Mouse (Mus musculus) hindbrain, embryonic 16.5 days (tissue): Measurements from ENCODE around the gene Habp4. TPM values are rescaled to one million over a fixed set of nuclear protein-coding genes. Genes with fewer than 3 reads are reported as not detected.

ENCODE experiments used
- ATAC-seq: fragments of 200-750 bp; cut with Nextera tagmentation; 2 replicates; pipeline ENCODE4 v1.8.0; 2017; ENCODE audit warnings: moderate TSS enrichment, moderate library complexity
- H3K27ac ChIP-seq: fragments of 300-500 bp; sonication (generic); 2 replicates; pipeline ENCODE4 v1.5.1; 2014; ENCODE audit warnings: low read depth, mild to moderate bottlenecking, control low read depth, low read length, moderate library complexity
- H3K27me3 ChIP-seq: fragments of 300-500 bp; sonication (generic); replicated peaks from 2 replicates; pipeline ENCODE4 v1.6.1; 2014; ENCODE audit warnings: low read length; ENCODE audit not compliant: control insufficient read depth, insufficient read depth
- H3K36me3 ChIP-seq: fragments of 300-500 bp; sonication (generic); 2 replicates; pipeline ENCODE4 v1.6.1; 2014; ENCODE audit warnings: mild to moderate bottlenecking, low read length, moderate library complexity, mixed read lengths; ENCODE audit not compliant: control insufficient read depth, insufficient read depth
- H3K4me1 ChIP-seq: fragments of 300-500 bp; sonication (generic); 2 replicates; pipeline ENCODE4 v1.6.1; 2014; ENCODE audit warnings: low read depth, low read length; ENCODE audit not compliant: control insufficient read depth, insufficient read depth
- H3K4me2 ChIP-seq: fragments of 300-500 bp; sonication (generic); 2 replicates; pipeline ENCODE4 v1.6.1; 2014; ENCODE audit warnings: mild to moderate bottlenecking, low read length, control low read depth, moderate library complexity
- H3K4me3 ChIP-seq: fragments of 300-500 bp; sonication (generic); 2 replicates; pipeline ENCODE4 v1.5.1; 2014; ENCODE audit warnings: mild to moderate bottlenecking, low read length, control low read depth, moderate library complexity
- H3K9ac ChIP-seq: fragments of 300-500 bp; sonication (generic); 2 replicates; pipeline ENCODE4 v1.6.1; 2014; ENCODE audit warnings: low read depth, mild to moderate bottlenecking, control low read depth, low read length, moderate library complexity
- H3K9me3 ChIP-seq: fragments of 300-500 bp; sonication (generic); 2 replicates; pipeline ENCODE4 v1.6.1; 2014; ENCODE audit warnings: mild to moderate bottlenecking, low read length, moderate library complexity; ENCODE audit not compliant: control insufficient read depth
- whole genome bisulfite sequencing: fragments of 180-500 bp; shearing (Covaris S2); extraction: QIAGEN DNeasy Blood & Tissue Kit; methylation state at CpG from one replicate; pipeline ENCODE4 v1.1.7; 2014; 5-methylcytosine and 5-hydroxymethylcytosine counted together
- polyA plus RNA-seq: library from polyadenylated mRNA; unstranded; fragments of >200 nt; fragmentation: Nextera tagmentation; extraction: Ambion mirVana; gene quantifications from 2 replicates; pipeline ENCODE4 v1.2.1, GENCODE M21; 2015

The Habp4 gene
- polyA plus RNA-seq, 1 experiment from 2014 or later: 52.8 TPM

DNA sequence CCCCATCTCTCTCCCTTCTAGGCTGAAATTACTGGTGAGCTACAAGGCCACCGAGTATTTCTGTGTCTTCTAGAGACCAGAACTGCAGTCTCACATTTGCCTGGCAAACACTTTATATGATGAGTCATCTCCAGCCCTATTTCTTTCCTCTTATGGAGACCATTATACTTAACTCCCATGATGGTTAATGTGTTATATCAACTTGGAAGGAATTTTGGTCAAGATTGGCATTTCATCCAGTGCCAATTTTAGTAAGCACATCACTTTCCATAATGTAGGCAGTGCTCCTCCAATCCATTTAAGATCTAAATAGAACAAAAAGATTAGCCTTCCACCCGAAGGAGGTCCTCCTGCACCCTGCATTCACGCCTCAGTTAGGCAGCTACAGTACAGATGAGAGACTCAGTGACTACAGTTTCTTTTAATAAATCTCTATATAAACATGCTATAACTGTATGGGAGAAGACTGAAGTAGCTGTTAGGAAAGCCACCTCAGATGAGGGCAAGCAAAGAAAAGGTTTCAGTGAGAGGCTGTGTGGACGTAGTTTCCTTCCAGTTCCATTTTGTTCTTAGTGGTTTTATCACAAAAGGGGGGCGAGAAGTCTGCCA lies 50.5 kb downstream of the Habp4 start:
- Histone ChIP-seq H3K4me2 (no peak overlapping the region), H3K4me1 (no peaks in the 10 kb centered on the region), H3K9me3 (no peaks in the 10 kb centered on the region), H3K4me3 (no peak overlapping the region), H3K27me3 (no peaks in the 10 kb centered on the region), H3K9ac (no peak overlapping the region), H3K36me3 (no peaks in the 10 kb centered on the region), H3K27ac (no peak overlapping the region)
- 89% methylated on average over 5 of the region's 5 CpGs for WGBS
- no peak for ATAC-seq

DNA sequence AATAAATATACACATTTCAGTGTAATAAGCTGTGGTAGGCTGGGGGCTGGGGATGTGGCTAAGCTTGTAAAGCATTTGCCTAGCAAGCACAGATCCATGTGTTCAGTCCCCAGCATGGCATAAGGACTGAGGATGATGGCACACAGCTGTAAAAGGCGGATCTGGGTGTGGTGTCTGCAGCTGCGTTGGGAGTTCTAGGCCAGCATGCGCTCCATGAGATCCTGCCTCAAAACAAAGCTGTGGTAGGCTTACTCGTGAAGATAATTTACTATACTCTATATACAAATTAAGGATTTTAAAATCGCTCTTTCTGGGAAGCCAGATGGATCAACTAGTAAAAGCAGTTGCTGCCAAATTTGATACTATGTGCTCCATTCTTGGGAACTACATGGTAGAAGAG lies 53.3 kb downstream of the Habp4 start:
- no peak overlapping the region for H3K4me3 ChIP-seq
- no peak for ATAC-seq
- 98% methylated on average over 5 of the region's 5 CpGs for WGBS
- no peaks in the 10 kb centered on the region for H3K27me3 ChIP-seq
- no peaks in the 10 kb centered on the region for H3K9me3 ChIP-seq
- no peak overlapping the region for H3K9ac ChIP-seq
- no peaks in the 10 kb centered on the region for H3K4me1 ChIP-seq
- H3K27ac ChIP-seq: no peak overlapping the region
- no peak overlapping the region for H3K4me2 ChIP-seq
- H3K36me3 ChIP-seq: no peaks in the 10 kb centered on the region

- Histone ChIP-seq H3K27me3 (no peaks in the 10 kb centered on the region), H3K4me1 (no peaks in the 10 kb centered on the region), H3K36me3 (no peaks in the 10 kb centered on the region), H3K9me3 (no peaks in the 10 kb centered on the region), H3K4me2 (no peak overlapping the region), H3K4me3 (no peak overlapping the region), H3K27ac (no peak overlapping the region), H3K9ac (no peak overlapping the region)
- WGBS: 93% methylated on average over 3 of the region's 3 CpGs
- ATAC-seq: no peak
Measured at GRCm38 (mm10) chr13:64225738-64226137, 64.1 kb downstream of the Habp4 start.

GRCm38 (mm10) chr13:64226725-64227124 lies 65.1 kb downstream of the Habp4 start:
- Histone ChIP-seq H3K27ac (no peak overlapping the region), H3K4me2 (no peak overlapping the region), H3K27me3 (no peaks in the 10 kb centered on the region), H3K9me3 (no peaks in the 10 kb centered on the region), H3K4me1 (no peaks in the 10 kb centered on the region), H3K4me3 (no peak overlapping the region), H3K36me3 (no peaks in the 10 kb centered on the region), H3K9ac (no peak overlapping the region)
- 87% methylated on average over 4 of the region's 4 CpGs for WGBS
- no peak for ATAC-seq

DNA sequence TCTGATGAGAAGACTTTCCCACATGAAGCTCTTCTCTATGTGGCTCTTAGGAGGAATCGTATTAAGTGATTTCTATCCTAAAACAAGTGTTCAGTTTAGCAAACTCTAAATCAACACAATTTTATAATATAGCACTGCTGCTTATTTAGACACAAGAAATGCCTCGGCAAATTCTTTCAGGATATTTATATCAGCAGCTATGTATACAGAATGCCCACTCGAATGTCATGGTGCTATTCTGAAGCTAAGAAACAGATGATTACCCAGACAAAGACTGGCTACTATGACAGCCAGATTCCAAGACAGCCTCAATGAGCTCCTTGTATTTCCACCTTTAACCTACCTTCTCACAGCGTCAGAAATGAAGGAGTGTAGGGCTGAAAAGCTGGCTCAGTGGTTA lies 71.5 kb downstream of the Habp4 start:
- Histone ChIP-seq H3K9ac (no peak overlapping the region), H3K4me1 (no peaks in the 10 kb centered on the region), H3K4me2 (no peak overlapping the region), H3K36me3 (no peaks in the 10 kb centered on the region), H3K4me3 (no peak overlapping the region), H3K9me3 (no peaks in the 10 kb centered on the region), H3K27me3 (no peaks in the 10 kb centered on the region), H3K27ac (no peak overlapping the region)
- ATAC-seq: no peak
- 90% methylated on average over 4 of the region's 4 CpGs for WGBS

GRCm38 (mm10) chr13:64235062-64235715 lies 73.6 kb downstream of the Habp4 start:
- no peak overlapping the region for H3K27ac ChIP-seq
- no peak overlapping the region for H3K9ac ChIP-seq
- ATAC-seq: no peak
- H3K9me3 ChIP-seq: no peaks in the 10 kb centered on the region
- H3K36me3 ChIP-seq: no peaks in the 10 kb centered on the region
- H3K27me3 ChIP-seq: no peaks in the 10 kb centered on the region
- no peaks in the 10 kb centered on the region for H3K4me1 ChIP-seq
- H3K4me3 ChIP-seq: no peak overlapping the region
- no peak overlapping the region for H3K4me2 ChIP-seq
- 81% methylated on average over 4 of the region's 4 CpGs for WGBS

DNA sequence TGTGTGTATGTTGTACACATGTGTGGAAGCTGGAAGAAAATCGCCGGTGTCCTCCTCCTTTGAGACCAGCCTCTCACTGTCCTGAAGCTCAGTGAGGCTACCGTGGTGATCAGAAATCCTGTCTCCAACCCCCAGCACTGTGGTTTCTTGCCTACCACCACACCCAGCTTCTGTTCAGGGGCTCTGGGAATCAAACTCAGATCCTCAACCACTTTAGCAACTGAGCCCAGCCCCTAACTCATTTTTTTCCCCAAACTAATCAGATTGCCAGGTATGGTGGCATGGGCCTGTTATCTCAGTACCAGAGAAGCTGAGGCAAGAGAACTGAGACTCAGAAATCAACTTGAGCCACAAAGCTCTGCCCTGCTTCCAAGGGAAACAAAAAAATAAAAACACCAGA lies 74.2 kb downstream of the Habp4 start:
- Histone ChIP-seq H3K27ac (no peak overlapping the region), H3K4me2 (no peak overlapping the region), H3K9ac (no peak overlapping the region), H3K9me3 (no peaks in the 10 kb centered on the region), H3K36me3 (no peaks in the 10 kb centered on the region), H3K4me1 (no peaks in the 10 kb centered on the region), H3K27me3 (no peaks in the 10 kb centered on the region), H3K4me3 (no peak overlapping the region)
- no peak for ATAC-seq
- WGBS: 90% methylated on average over 3 of the region's 3 CpGs

Other genes with a start within 250 kb of the Habp4 start
- not detected in 2 replicates for gene Hsd17b3, start 72.6 kb upstream of the Habp4 start, polyA plus RNA-seq
- 1.1 and 2.1 TPM in 2 replicates for gene Slc35d2, start 32.5 kb upstream of the Habp4 start, polyA plus RNA-seq
- 6.2 and 7.3 TPM in 2 replicates for gene Zfp367, start 8.6 kb upstream of the Habp4 start, polyA plus RNA-seq
- 2.8 and 3.4 TPM in 2 replicates for gene Cdc14b, start 113.5 kb downstream of the Habp4 start, polyA plus RNA-seq
- gene Aaed1, start 150.9 kb downstream of the Habp4 start, polyA plus RNA-seq: 12.5 and 15.3 TPM in 2 replicates
- 185 and 197 TPM in 2 replicates for gene Ctsl, start 209.1 kb downstream of the Habp4 start, polyA plus RNA-seq